Mouse (Mus musculus): ENCODE measurements around the gene Epo. TPM values are rescaled to one million over a fixed set of nuclear protein-coding genes. Genes with fewer than 3 reads are reported as not detected.

Epo gene
- polyA plus RNA-seq (2015; fragmentation: Nextera tagmentation; extraction: Ambion mirVana): not detected in 2 replicates

- WGBS: under 1% methylated on average over 38 of the region's 40 CpGs
- Histone ChIP-seq H3K4me3 (replicated peaks; ENCODE audit: low read length) (peak within 1 kb of the TSS; percentile 81), H3K4me2 (ENCODE audit: low read length) (peak within 1 kb of the TSS; percentile 90), H3K4me1 (replicated peaks; ENCODE audit: control insufficient read depth, insufficient read depth, low read length) (peaks cover 15% of the 10 kb centered on the region), H3K36me3 (ENCODE audit: control insufficient read depth, insufficient read depth) (peaks cover 12% of the 10 kb centered on the region), H3K9ac (replicated peaks; ENCODE audit: low read depth, low read length) (peak within 1 kb of the TSS; percentile 92), H3K27me3 (replicated peaks; ENCODE audit: control insufficient read depth, insufficient read depth, low read length) (no peaks in the 10 kb centered on the region), H3K27ac (ENCODE audit: low read length) (peak within 1 kb of the TSS; percentile 97), H3K9me3 (ENCODE audit: control insufficient read depth, low read length) (no peaks in the 10 kb centered on the region)
- peak; percentile 74 for ATAC-seq
Measured at GRCm38 (mm10) chr5:137533117-137533827, at the start of gene Epo, which contains the start of gene Gnb2. Gene Epo, minus strand, starts transcription at chr5:137533242. Gene Gnb2, minus strand, starts transcription at chr5:137533510.

GRCm38 (mm10) chr5:137582702-137583101, 49.7 kb upstream of the Epo start:
- no peaks in the 10 kb centered on the region for H3K36me3 ChIP-seq (ENCODE audit: control insufficient read depth, insufficient read depth)
- no peak for ATAC-seq
- WGBS: 51% methylated on average over 8 of the region's 8 CpGs
- no peaks in the 10 kb centered on the region for H3K9me3 ChIP-seq (ENCODE audit: control insufficient read depth, low read length)
- no peaks in the 10 kb centered on the region; the same call in 1 of the 2 replicates for H3K27me3 ChIP-seq (replicated peaks; ENCODE audit: control insufficient read depth, insufficient read depth, low read length)
- H3K27ac ChIP-seq (ENCODE audit: low read length): no peak overlapping the region
- H3K4me1 ChIP-seq (replicated peaks; ENCODE audit: control insufficient read depth, insufficient read depth, low read length): no peaks in the 10 kb centered on the region; the same call in 1 of the 2 replicates
- peak overlapping the region; percentile 53; the same call in 1 of the 2 replicates for H3K4me2 ChIP-seq (ENCODE audit: low read length)
- H3K4me3 ChIP-seq (replicated peaks; ENCODE audit: low read length): no peak overlapping the region
- peak overlapping the region; percentile 61; the same call in 1 of the 2 replicates for H3K9ac ChIP-seq (replicated peaks; ENCODE audit: low read depth, low read length)

GRCm38 (mm10) chr5:137580246-137580645, 47.2 kb upstream of the Epo start:
- H3K36me3 ChIP-seq (ENCODE audit: control insufficient read depth, insufficient read depth): no peaks in the 10 kb centered on the region
- H3K4me2 ChIP-seq (ENCODE audit: low read length): no peak overlapping the region
- no peak for ATAC-seq
- no peaks in the 10 kb centered on the region; the same call in 1 of the 2 replicates for H3K27me3 ChIP-seq (replicated peaks; ENCODE audit: control insufficient read depth, insufficient read depth, low read length)
- H3K4me3 ChIP-seq (replicated peaks; ENCODE audit: low read length): no peak overlapping the region
- H3K4me1 ChIP-seq (replicated peaks; ENCODE audit: control insufficient read depth, insufficient read depth, low read length): no peaks in the 10 kb centered on the region; the same call in 1 of the 2 replicates
- no peak overlapping the region for H3K27ac ChIP-seq (ENCODE audit: low read length)
- H3K9ac ChIP-seq (replicated peaks; ENCODE audit: low read depth, low read length): no peak overlapping the region
- H3K9me3 ChIP-seq (ENCODE audit: control insufficient read depth, low read length): no peaks in the 10 kb centered on the region
- 87% methylated on average over 6 of the region's 6 CpGs for WGBS

- Histone ChIP-seq H3K27ac (ENCODE audit: low read length) (no peak overlapping the region), H3K4me3 (replicated peaks; ENCODE audit: low read length) (peak overlapping the region; percentile 16), H3K4me2 (ENCODE audit: low read length) (peak overlapping the region; percentile 50), H3K4me1 (replicated peaks; ENCODE audit: control insufficient read depth, insufficient read depth, low read length) (no peaks in the 10 kb centered on the region; the same call in 1 of the 2 replicates), H3K36me3 (ENCODE audit: control insufficient read depth, insufficient read depth) (no peaks in the 10 kb centered on the region), H3K9ac (replicated peaks; ENCODE audit: low read depth, low read length) (peak overlapping the region; percentile 50), H3K9me3 (ENCODE audit: control insufficient read depth, low read length) (no peaks in the 10 kb centered on the region), H3K27me3 (replicated peaks; ENCODE audit: control insufficient read depth, insufficient read depth, low read length) (no peaks in the 10 kb centered on the region; the same call in 1 of the 2 replicates)
- 5% methylated on average over 27 of the region's 27 CpGs for WGBS
- ATAC-seq: no peak
Measured at GRCm38 (mm10) chr5:137574470-137574901, 41.4 kb upstream of the Epo start.

- Histone ChIP-seq H3K9ac (replicated peaks; ENCODE audit: low read depth, low read length) (no peak overlapping the region), H3K4me3 (replicated peaks; ENCODE audit: low read length) (no peak overlapping the region), H3K27ac (ENCODE audit: low read length) (no peak overlapping the region), H3K36me3 (ENCODE audit: control insufficient read depth, insufficient read depth) (peaks cover 2% of the 10 kb centered on the region; the same call in 1 of the 2 replicates), H3K27me3 (replicated peaks; ENCODE audit: control insufficient read depth, insufficient read depth, low read length) (no peaks in the 10 kb centered on the region; the same call in 1 of the 2 replicates), H3K4me2 (ENCODE audit: low read length) (no peak overlapping the region), H3K4me1 (replicated peaks; ENCODE audit: control insufficient read depth, insufficient read depth, low read length) (no peaks in the 10 kb centered on the region; the same call in 1 of the 2 replicates), H3K9me3 (ENCODE audit: control insufficient read depth, low read length) (no peaks in the 10 kb centered on the region)
- ATAC-seq: no peak
- WGBS: 82% methylated on average over 17 of the region's 17 CpGs
Measured at GRCm38 (mm10) chr5:137570691-137571586, 37.9 kb upstream of the Epo start.

GRCm38 (mm10) chr5:137570181-137570580, 37.1 kb upstream of the Epo start:
- no peaks in the 10 kb centered on the region; the same call in 1 of the 2 replicates for H3K4me1 ChIP-seq (replicated peaks; ENCODE audit: control insufficient read depth, insufficient read depth, low read length)
- H3K4me3 ChIP-seq (replicated peaks; ENCODE audit: low read length): no peak overlapping the region
- H3K27ac ChIP-seq (ENCODE audit: low read length): no peak overlapping the region
- no peak overlapping the region for H3K9ac ChIP-seq (replicated peaks; ENCODE audit: low read depth, low read length)
- no peak overlapping the region for H3K4me2 ChIP-seq (ENCODE audit: low read length)
- H3K27me3 ChIP-seq (replicated peaks; ENCODE audit: control insufficient read depth, insufficient read depth, low read length): no peaks in the 10 kb centered on the region; the same call in 1 of the 2 replicates
- ATAC-seq: no peak
- peaks cover 2% of the 10 kb centered on the region; the same call in 1 of the 2 replicates for H3K36me3 ChIP-seq (ENCODE audit: control insufficient read depth, insufficient read depth)
- 65% methylated on average over 7 of the region's 7 CpGs for WGBS
- no peaks in the 10 kb centered on the region for H3K9me3 ChIP-seq (ENCODE audit: control insufficient read depth, low read length)

- ATAC-seq: no peak
- Histone ChIP-seq H3K9me3 (ENCODE audit: control insufficient read depth, low read length) (no peaks in the 10 kb centered on the region), H3K4me1 (replicated peaks; ENCODE audit: control insufficient read depth, insufficient read depth, low read length) (no peaks in the 10 kb centered on the region; the same call in 1 of the 2 replicates), H3K27me3 (replicated peaks; ENCODE audit: control insufficient read depth, insufficient read depth, low read length) (no peaks in the 10 kb centered on the region; the same call in 1 of the 2 replicates), H3K27ac (ENCODE audit: low read length) (no peak within 1 kb of the TSS), H3K36me3 (ENCODE audit: control insufficient read depth, insufficient read depth) (peaks cover 5% of the 10 kb centered on the region), H3K4me3 (replicated peaks; ENCODE audit: low read length) (no peak within 1 kb of the TSS), H3K9ac (replicated peaks; ENCODE audit: low read depth, low read length) (no peak within 1 kb of the TSS), H3K4me2 (ENCODE audit: low read length) (no peak within 1 kb of the TSS)
- WGBS: 38% methylated on average over 9 of the region's 9 CpGs
Measured at GRCm38 (mm10) chr5:137569665-137570064, 36.6 kb upstream of the Epo start, which contains the start of gene Tfr2. Gene Tfr2, plus strand, starts transcription at chr5:137569840.

- no peak overlapping the region for H3K9ac ChIP-seq (replicated peaks; ENCODE audit: low read depth, low read length)
- no peak for ATAC-seq
- no peak overlapping the region for H3K4me2 ChIP-seq (ENCODE audit: low read length)
- H3K4me1 ChIP-seq (replicated peaks; ENCODE audit: control insufficient read depth, insufficient read depth, low read length): no peaks in the 10 kb centered on the region
- no peaks in the 10 kb centered on the region; the same call in 1 of the 2 replicates for H3K27me3 ChIP-seq (replicated peaks; ENCODE audit: control insufficient read depth, insufficient read depth, low read length)
- no peaks in the 10 kb centered on the region for H3K9me3 ChIP-seq (ENCODE audit: control insufficient read depth, low read length)
- no peak overlapping the region for H3K27ac ChIP-seq (ENCODE audit: low read length)
- WGBS: 73% methylated on average over 12 of the region's 12 CpGs
- H3K36me3 ChIP-seq (ENCODE audit: control insufficient read depth, insufficient read depth): peaks cover 6% of the 10 kb centered on the region
- no peak overlapping the region for H3K4me3 ChIP-seq (replicated peaks; ENCODE audit: low read length)
Measured at GRCm38 (mm10) chr5:137569031-137569430, 36.0 kb upstream of the Epo start.

All from forebrain, embryonic 16.5 days (tissue).